Mouse (Mus musculus): ENCODE measurements around the gene Shisa8. TPM values are rescaled to one million over a fixed set of nuclear protein-coding genes. Genes with fewer than 3 reads are reported as not detected.

Gene Shisa8
- polyA plus RNA-seq, 1 experiment from 2014 or later = 0.08 TPM

DNA sequence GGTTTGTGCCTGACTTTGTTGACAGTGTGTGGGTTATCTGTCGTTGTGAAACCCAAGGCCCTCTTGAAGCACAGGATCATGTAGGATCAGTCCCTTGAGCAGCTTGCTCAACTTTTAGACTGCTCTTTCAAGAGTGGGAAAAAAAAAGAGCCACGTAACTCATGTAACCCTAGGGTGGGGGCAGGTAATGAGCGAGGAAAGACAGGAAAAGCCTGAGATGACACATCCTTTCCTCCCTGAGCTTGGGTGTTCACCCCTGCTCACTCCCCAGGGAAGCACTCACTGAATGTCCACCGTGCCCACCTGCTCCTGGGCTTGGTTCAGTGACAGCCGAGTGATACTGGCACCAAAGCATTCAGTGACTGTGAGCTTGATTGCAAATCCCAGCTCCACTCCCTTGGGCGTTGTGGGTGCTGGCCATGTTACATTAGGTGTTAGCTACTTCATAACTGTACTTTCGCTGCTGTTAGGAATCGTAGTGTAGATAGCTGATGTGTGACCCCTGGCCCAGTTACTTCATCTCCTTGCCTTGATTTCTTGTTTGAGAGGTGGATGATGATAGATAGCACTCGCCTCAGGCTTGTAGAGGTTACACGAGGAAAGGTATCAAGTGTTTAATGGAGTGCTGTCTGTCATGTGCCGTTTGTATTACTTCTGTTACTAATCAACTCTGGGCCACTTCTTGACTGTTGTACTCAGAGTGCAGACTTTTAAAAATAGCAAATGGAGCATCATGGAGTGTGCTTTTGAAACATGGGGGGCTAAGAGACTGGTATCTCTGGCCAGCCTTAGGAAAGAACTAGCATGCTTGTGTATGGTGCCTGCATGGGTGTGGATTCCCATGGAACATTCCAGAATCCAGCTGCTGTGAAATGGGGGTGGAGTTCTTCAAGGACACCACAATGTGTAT lies 51.6 kb downstream of the Shisa8 start:
- WGBS (ENCODE audit: insufficient replicate concordance) = 60% methylated on average over 11 of the region's 11 CpGs
- Histone ChIP-seq H3K36me3 (replicated peaks) (0 out of 2 replicates have a peak, but pooled peaks cover 3% of the 10 kb centered on the region), H3K9me3 (replicated peaks) (no peaks in the 10 kb centered on the region), H3K4me3 (replicated peaks) (no peak overlapping the region), H3K4me1 (replicated peaks) (peaks cover 96% of the 10 kb centered on the region), H3K4me2 (no peak overlapping the region), H3K9ac (no peak overlapping the region), H3K27me3 (no peaks in the 10 kb centered on the region), H3K27ac (replicated peaks) (no peak overlapping the region; the same call in 1 of the 2 replicates)
- no peak for ATAC-seq (ENCODE audit: insufficient read depth)

DNA sequence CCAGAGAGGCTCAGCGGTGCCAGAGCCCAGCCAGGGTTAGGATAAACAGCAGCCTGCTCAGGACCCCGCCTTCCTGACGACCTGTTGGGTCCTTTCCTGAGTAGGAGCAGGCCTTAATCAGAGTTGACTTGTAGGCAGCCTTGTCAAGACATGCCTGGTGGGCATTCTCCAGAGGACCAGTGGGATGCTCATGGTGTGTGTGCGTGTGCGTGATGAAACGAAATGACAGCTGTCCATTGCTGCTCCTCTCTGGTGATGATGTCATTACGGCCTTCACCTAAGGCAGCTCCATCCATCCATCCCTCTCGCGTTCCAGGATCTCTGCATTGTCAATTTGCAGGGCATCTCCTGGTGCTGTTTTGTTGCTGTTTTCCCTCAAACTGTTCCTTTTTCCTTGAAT lies 53.1 kb downstream of the Shisa8 start:
- ATAC-seq (ENCODE audit: insufficient read depth) = no peak
- no peak overlapping the region for H3K9ac ChIP-seq
- WGBS (ENCODE audit: insufficient replicate concordance) = 82% methylated on average over 9 of the region's 9 CpGs
- H3K9me3 ChIP-seq (replicated peaks) = no peaks in the 10 kb centered on the region
- H3K4me1 ChIP-seq (replicated peaks) = peaks cover 95% of the 10 kb centered on the region
- H3K4me2 ChIP-seq = no peak overlapping the region
- 0 out of 2 replicates have a peak, but pooled peaks cover 3% of the 10 kb centered on the region for H3K36me3 ChIP-seq (replicated peaks)
- no peak overlapping the region for H3K4me3 ChIP-seq (replicated peaks)
- H3K27ac ChIP-seq (replicated peaks) = no peak overlapping the region
- no peaks in the 10 kb centered on the region for H3K27me3 ChIP-seq

DNA sequence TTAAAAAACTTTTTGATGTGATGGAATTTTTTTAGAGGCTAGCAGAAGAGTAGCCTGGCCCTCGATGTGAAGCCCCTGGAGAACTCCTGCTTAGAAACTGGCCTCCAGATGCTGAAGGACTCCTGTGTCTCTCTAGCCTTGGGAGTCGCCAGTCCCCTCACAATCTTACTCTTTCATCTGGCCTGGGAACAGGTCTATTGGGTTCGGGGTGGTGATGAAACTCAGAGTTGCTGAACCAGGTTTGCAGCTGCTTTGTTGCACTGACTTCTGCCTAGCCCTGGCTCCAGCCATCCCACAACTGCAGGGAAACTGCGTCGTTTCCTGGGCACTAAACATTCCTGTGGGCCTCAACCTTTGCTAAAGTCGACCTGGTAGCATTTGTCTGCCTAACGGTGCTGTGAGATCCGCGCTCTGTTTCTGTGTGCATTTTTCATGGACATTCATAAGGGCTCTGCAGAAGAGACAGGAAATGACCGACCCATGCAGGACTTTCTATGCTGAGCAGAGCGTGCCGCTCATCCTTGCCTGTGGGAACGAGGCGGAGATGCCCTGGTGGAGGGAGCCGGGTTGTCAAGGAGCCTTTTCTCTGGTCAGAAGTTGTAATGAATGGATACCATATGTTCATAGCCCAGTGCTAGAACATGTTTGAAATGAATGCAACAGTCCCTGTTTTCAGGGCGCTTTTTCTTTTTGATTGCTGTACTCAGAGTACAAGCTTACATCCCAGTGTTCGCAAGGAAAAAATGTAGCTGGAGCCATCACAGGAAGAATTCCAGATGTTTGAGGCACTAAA lies 54.2 kb downstream of the Shisa8 start:
- WGBS (ENCODE audit: insufficient replicate concordance) = 63% methylated on average over 17 of the region's 17 CpGs
- no peak overlapping the region for H3K27ac ChIP-seq (replicated peaks)
- H3K4me2 ChIP-seq = no peak overlapping the region

DNA sequence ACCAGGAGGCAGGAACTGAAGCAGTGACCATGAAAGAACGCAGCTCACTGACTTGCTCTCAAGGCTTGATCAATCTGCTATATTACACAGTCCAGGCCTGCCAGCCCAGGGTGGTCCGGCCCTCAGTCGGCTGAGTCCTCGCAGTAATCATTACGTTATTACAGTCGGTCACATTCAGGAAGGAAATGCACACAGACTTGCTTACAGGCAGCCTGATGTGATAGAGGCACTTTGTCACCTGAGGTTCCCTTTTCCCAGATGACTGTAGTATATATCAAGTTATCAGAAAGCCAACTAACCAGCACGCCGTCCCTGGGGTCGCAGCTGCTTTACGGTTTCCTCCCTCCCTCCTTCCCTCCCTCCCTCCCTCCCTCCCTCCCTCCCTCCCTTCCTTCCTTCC lies 55.7 kb downstream of the Shisa8 start:
- no peaks in the 10 kb centered on the region for H3K27me3 ChIP-seq
- ATAC-seq (ENCODE audit: insufficient read depth) = no peak
- H3K4me3 ChIP-seq (replicated peaks) = no peak overlapping the region
- peaks cover 95% of the 10 kb centered on the region for H3K4me1 ChIP-seq (replicated peaks)
- H3K9ac ChIP-seq = no peak overlapping the region
- no peaks in the 10 kb centered on the region for H3K9me3 ChIP-seq (replicated peaks)
- H3K27ac ChIP-seq (replicated peaks) = 0 out of 2 replicates have a peak overlapping the region, but pooled peaks have one; percentile 16
- 35% methylated on average over 10 of the region's 10 CpGs for WGBS (ENCODE audit: insufficient replicate concordance)
- 0 out of 2 replicates have a peak, but pooled peaks cover 3% of the 10 kb centered on the region for H3K36me3 ChIP-seq (replicated peaks)
- no peak overlapping the region for H3K4me2 ChIP-seq

More for the DNA sequence above, 54.2 kb downstream of the Shisa8 start:
- no peak overlapping the region for H3K9ac ChIP-seq
- no peak for ATAC-seq (ENCODE audit: insufficient read depth)
- H3K4me1 ChIP-seq (replicated peaks) = peaks cover 95% of the 10 kb centered on the region
- no peak overlapping the region for H3K4me3 ChIP-seq (replicated peaks)
- 0 out of 2 replicates have a peak, but pooled peaks cover 3% of the 10 kb centered on the region for H3K36me3 ChIP-seq (replicated peaks)
- H3K9me3 ChIP-seq (replicated peaks) = no peaks in the 10 kb centered on the region
- H3K27me3 ChIP-seq = no peaks in the 10 kb centered on the region

DNA sequence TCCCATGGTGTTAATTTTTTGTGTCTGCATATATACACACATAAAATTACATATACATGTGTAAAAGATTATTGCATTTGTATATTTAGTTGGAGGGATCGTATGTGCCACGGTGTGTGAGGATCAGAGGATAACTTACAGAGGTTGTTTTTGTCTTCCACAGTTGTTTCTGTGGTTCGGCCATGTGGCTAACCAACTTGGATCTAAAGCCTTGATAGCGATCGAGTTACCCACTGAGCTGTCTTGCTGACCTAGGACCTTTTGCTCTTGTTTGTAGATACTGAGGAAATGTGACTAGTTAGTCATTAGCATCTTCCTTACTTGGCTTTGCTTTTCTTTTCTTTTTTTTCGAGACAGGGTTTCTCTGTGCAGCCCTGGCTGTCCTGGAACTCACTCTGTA lies 56.3 kb downstream of the Shisa8 start:
- no peak overlapping the region for H3K4me3 ChIP-seq (replicated peaks)
- 39% methylated on average over 6 of the region's 6 CpGs for WGBS (ENCODE audit: insufficient replicate concordance)
- no peak overlapping the region for H3K4me2 ChIP-seq
- H3K9ac ChIP-seq = no peak overlapping the region
- no peak for ATAC-seq (ENCODE audit: insufficient read depth)
- no peak overlapping the region for H3K27ac ChIP-seq (replicated peaks)
- 0 out of 2 replicates have a peak, but pooled peaks cover 3% of the 10 kb centered on the region for H3K36me3 ChIP-seq (replicated peaks)
- no peaks in the 10 kb centered on the region for H3K9me3 ChIP-seq (replicated peaks)
- H3K27me3 ChIP-seq = no peaks in the 10 kb centered on the region
- H3K4me1 ChIP-seq (replicated peaks) = peaks cover 94% of the 10 kb centered on the region

MicroRNAs within 50 kb of the gene (microRNA counts, 519-probe panel; counts per million panel counts)
- 2,426 counts per million, percentile 42 among the panel's probes with 10 or more counts for microRNA mmu-miR-33

Small RNA genes within 50 kb of the gene (microRNA-seq; reads per million reads assigned to microRNA genes)
- 123 reads per million, percentile 55 among the genes with 10 or more reads in this experiment for gene Mir33

Other genes with a start within 250 kb of the Shisa8 start
- gene 1700029P11Rik, start 232.3 kb downstream of the Shisa8 start, polyA plus RNA-seq (2015; fragmentation: Nextera tagmentation; extraction: Ambion mirVana) = not detected in 2 replicates
- gene Xrcc6, start 225.0 kb downstream of the Shisa8 start, polyA plus RNA-seq (2015; fragmentation: Nextera tagmentation; extraction: Ambion mirVana) = 50.2 and 51.8 TPM in 2 replicates
- 10.3 and 11.8 TPM in 2 replicates for gene Desi1, start 179.0 kb downstream of the Shisa8 start, polyA plus RNA-seq (2015; fragmentation: Nextera tagmentation; extraction: Ambion mirVana)
- 146 and 148 TPM in 2 replicates for gene Snu13, start 165.2 kb downstream of the Shisa8 start, polyA plus RNA-seq (2015; fragmentation: Nextera tagmentation; extraction: Ambion mirVana)
- not detected in 2 replicates for gene 4930407I10Rik, start 153.7 kb downstream of the Shisa8 start, polyA plus RNA-seq (2015; fragmentation: Nextera tagmentation; extraction: Ambion mirVana)
- gene Mei1, start 142.8 kb downstream of the Shisa8 start, polyA plus RNA-seq (2015; fragmentation: Nextera tagmentation; extraction: Ambion mirVana) = not detected in 2 replicates
- gene Ccdc134, start 84.9 kb downstream of the Shisa8 start, polyA plus RNA-seq (2015; fragmentation: Nextera tagmentation; extraction: Ambion mirVana) = 7.0 and 7.7 TPM in 2 replicates
- gene Srebf2, start 65.6 kb downstream of the Shisa8 start, polyA plus RNA-seq (2015; fragmentation: Nextera tagmentation; extraction: Ambion mirVana) = 53.6 and 61.3 TPM in 2 replicates
- gene Tnfrsf13c, start 11.6 kb upstream of the Shisa8 start, polyA plus RNA-seq (2015; fragmentation: Nextera tagmentation; extraction: Ambion mirVana) = 0.40 and 0.79 TPM in 2 replicates
- gene Cenpm, start 31.9 kb upstream of the Shisa8 start, polyA plus RNA-seq (2015; fragmentation: Nextera tagmentation; extraction: Ambion mirVana) = 32.8 and 33.7 TPM in 2 replicates
- not detected in 2 replicates for gene 1500009C09Rik, start 39.6 kb upstream of the Shisa8 start, polyA plus RNA-seq (2015; fragmentation: Nextera tagmentation; extraction: Ambion mirVana)
- 0.12 and 0.16 TPM in 2 replicates for gene Sept3, start 62.1 kb upstream of the Shisa8 start, polyA plus RNA-seq (2015; fragmentation: Nextera tagmentation; extraction: Ambion mirVana)
- gene Wbp2nl, start 86.1 kb upstream of the Shisa8 start, polyA plus RNA-seq (2015; fragmentation: Nextera tagmentation; extraction: Ambion mirVana) = 0.06 and 0.08 TPM in 2 replicates
- 43.4 and 48.6 TPM in 2 replicates for gene Naga, start 126.1 kb upstream of the Shisa8 start, polyA plus RNA-seq (2015; fragmentation: Nextera tagmentation; extraction: Ambion mirVana)
- 43.9 and 47.9 TPM in 2 replicates for gene Pheta2, start 126.1 kb upstream of the Shisa8 start, polyA plus RNA-seq (2015; fragmentation: Nextera tagmentation; extraction: Ambion mirVana)
- 176 TPM in 2 replicates for gene Smdt1, start 126.1 kb upstream of the Shisa8 start, polyA plus RNA-seq (2015; fragmentation: Nextera tagmentation; extraction: Ambion mirVana)
- 272 and 310 TPM in 2 replicates for gene Ndufa6, start 141.5 kb upstream of the Shisa8 start, polyA plus RNA-seq (2015; fragmentation: Nextera tagmentation; extraction: Ambion mirVana)
- gene Cyp2d22, start 167.4 kb upstream of the Shisa8 start, polyA plus RNA-seq (2015; fragmentation: Nextera tagmentation; extraction: Ambion mirVana) = 17.7 and 19.1 TPM in 2 replicates
- gene Cyp2d11, start 181.2 kb upstream of the Shisa8 start, polyA plus RNA-seq (2015; fragmentation: Nextera tagmentation; extraction: Ambion mirVana) = 0.10 TPM in 1 of 2 replicates, not detected in the other
- gene Cyp2d10, start 194.4 kb upstream of the Shisa8 start, polyA plus RNA-seq (2015; fragmentation: Nextera tagmentation; extraction: Ambion mirVana) = 52.7 and 71.7 TPM in 2 replicates
- 2.6 and 4.3 TPM in 2 replicates for gene Cyp2d9, start 220.6 kb upstream of the Shisa8 start, polyA plus RNA-seq (2015; fragmentation: Nextera tagmentation; extraction: Ambion mirVana)

Measured in liver, embryonic 15.5 days (tissue).